Mouse (Mus musculus) limb, embryonic 15.5 days (tissue): ENCODE measurements around the gene Cops6. TPM values are rescaled to one million over a fixed set of nuclear protein-coding genes. Genes with fewer than 3 reads are reported as not detected.

Experiments used
- ATAC-seq: fragments of 200-750 bp; cut with Nextera tagmentation; 2 replicates; pipeline ENCODE4 v1.8.0; 2017; ENCODE audit warnings: low read depth, moderate TSS enrichment; ENCODE audit not compliant: insufficient number of reproducible peaks, low FRiP score, low TSS enrichment
- H3K27ac ChIP-seq: fragments of 300-500 bp; sonication (generic); 2 replicates; pipeline ENCODE4 v1.5.1; 2015; ENCODE audit warnings: moderate library complexity, mild to moderate bottlenecking, inconsistent platforms
- H3K27me3 ChIP-seq: fragments of 300-500 bp; sonication (generic); 2 replicates; pipeline ENCODE4 v1.6.1; 2015; ENCODE audit warnings: inconsistent platforms
- H3K36me3 ChIP-seq: fragments of 300-500 bp; sonication (generic); 2 replicates; pipeline ENCODE4 v1.6.1; 2015; ENCODE audit warnings: inconsistent platforms
- H3K4me1 ChIP-seq: fragments of 300-500 bp; sonication (generic); 2 replicates; pipeline ENCODE4 v1.6.1; 2015; ENCODE audit warnings: inconsistent platforms
- H3K4me2 ChIP-seq: fragments of 300-500 bp; sonication (generic); 2 replicates; pipeline ENCODE4 v1.6.1; 2015; ENCODE audit warnings: mild to moderate bottlenecking, inconsistent platforms
- H3K4me3 ChIP-seq: fragments of 300-500 bp; sonication (generic); 2 replicates; pipeline ENCODE4 v1.5.1; 2015; ENCODE audit warnings: mild to moderate bottlenecking, inconsistent platforms
- H3K9ac ChIP-seq: fragments of 300-500 bp; sonication (generic); 2 replicates; pipeline ENCODE4 v1.6.1; 2015; ENCODE audit warnings: inconsistent platforms
- H3K9me3 ChIP-seq: fragments of 300-500 bp; sonication (generic); 2 replicates; pipeline ENCODE4 v1.6.1; 2016; ENCODE audit warnings: inconsistent platforms
- WGBS: fragments of 180-500 bp; shearing (Covaris S2); methylation state at CpG from one replicate; pipeline ENCODE4 v1.1.7; 2015; 5-methylcytosine and 5-hydroxymethylcytosine counted together
- polyA plus RNA-seq: library from polyadenylated mRNA; unstranded; fragments of >200 nt; fragmentation: Nextera tagmentation; extraction: Ambion mirVana; gene quantifications from 2 replicates; pipeline ENCODE4 v1.2.1, GENCODE M21; 2015

The Cops6 gene
- 299 and 325 TPM in 2 replicates for polyA plus RNA-seq

DNA sequence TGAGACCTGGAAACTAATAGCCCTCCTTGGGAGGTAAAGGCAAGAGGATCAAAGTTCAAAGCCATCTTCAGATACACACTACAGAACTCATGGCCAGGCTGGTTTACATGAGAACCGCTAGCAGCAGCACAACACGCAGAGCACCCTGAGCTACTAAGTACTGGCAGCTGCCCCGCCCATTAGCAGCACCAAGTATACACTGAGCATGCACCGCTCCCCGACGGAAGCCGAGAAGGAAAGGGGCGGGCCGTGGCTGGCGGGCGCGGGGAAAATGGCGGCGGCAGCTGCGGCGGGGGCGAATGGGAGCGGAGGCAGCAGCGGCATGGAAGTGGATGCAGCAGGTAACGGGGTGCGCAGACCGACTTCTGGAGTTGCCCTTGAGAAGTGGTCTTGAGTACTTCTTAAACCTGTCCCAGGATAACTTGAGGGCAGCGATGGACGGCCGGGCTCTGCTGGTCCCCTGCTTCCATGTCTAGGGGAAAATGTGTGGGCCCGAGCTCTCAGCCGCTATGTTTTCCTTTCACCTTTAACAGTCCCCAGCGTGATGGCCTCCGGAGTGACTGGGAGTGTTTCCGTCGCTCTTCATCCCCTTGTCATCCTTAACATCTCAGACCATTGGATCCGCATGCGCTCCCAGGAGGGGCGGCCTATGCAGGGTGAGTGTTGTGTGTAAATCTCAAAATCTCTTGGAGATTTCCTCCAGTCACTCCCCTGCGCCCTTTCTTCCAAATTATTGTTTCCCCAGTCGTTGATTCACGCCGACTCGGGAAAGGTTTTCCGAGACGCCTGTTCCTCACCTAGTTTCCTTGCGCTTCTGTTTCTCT, at the start of gene Cops6:
TSS of gene Cops6 (plus strand) at position 230 of the 824 bp plus-strand sequence.
- Histone ChIP-seq H3K9me3 (no peaks in the 10 kb centered on the region), H3K27me3 (no peaks in the 10 kb centered on the region), H3K9ac (peak within 1 kb of the TSS; percentile 82), H3K36me3 (peaks cover 40% of the 10 kb centered on the region), H3K4me1 (peaks cover 16% of the 10 kb centered on the region; the same call in 1 of the 2 replicates), H3K27ac (peak within 1 kb of the TSS; percentile 81), H3K4me2 (peak within 1 kb of the TSS; percentile 72), H3K4me3 (peak within 1 kb of the TSS; percentile 77)
- WGBS = under 1% methylated on average over 42 of the region's 42 CpGs
- peak; percentile 94 for ATAC-seq

DNA sequence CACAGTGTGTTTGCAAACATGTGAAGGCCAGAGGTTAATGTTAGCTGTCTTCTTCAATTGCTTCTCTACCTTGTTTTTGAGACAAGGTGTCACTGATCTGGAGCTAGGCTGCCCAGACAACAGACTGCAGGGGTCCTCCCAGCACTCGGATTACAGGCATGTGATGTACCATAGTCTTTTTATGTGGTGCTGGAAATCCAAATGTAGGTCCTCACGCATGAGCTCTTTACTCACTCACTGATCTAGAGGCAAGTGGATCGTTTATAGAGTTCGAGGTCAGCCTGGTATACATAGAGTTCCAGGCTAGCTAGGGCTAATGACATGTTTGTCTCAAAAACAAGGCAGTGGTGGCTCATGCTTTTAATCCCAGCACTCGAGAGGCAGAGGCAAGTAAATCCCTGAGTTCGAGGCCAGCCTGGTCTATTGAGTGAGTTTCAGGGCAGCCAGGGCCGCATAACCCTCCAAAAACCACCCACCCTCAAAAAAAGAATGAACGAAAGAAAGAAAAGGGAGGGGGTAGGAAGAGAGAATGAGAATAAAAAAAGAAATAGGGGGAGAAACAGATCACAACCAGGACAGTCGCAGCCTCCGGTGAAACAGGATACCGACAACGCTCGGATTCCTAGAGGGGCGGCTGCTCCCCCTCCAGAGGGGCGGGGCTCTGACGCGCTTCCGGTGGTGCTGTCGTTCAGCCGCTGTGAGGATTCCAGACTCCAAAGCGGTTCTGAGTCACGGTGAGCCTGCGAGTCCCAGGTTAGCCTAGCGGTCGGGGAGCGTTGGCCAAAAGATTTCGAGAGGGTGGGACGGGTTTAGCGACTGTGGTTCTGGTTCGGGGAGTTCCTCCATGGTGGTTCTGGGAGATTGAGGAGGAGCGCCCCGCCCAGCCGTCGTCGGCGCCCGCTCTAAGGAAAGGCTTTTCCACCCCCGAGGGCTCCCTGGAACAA, 44.3 kb upstream of the Cops6 start, which contains the start of gene Zscan21:
TSS of gene Zscan21 (plus strand) at position 649 of the 944 bp plus-strand sequence.
- H3K27me3 ChIP-seq = no peaks in the 10 kb centered on the region
- WGBS = 6% methylated on average over 38 of the region's 38 CpGs
- H3K4me1 ChIP-seq = peaks cover 10% of the 10 kb centered on the region
- peak within 1 kb of the TSS; percentile 65 for H3K4me3 ChIP-seq
- peak within 1 kb of the TSS; percentile 53 for H3K4me2 ChIP-seq
- H3K9ac ChIP-seq = peak within 1 kb of the TSS; percentile 69
- no peaks in the 10 kb centered on the region for H3K9me3 ChIP-seq
- peaks cover 10% of the 10 kb centered on the region for H3K36me3 ChIP-seq
- H3K27ac ChIP-seq = peak within 1 kb of the TSS; percentile 98
- peak; percentile 92 for ATAC-seq

GRCm38 (mm10) chr5:138117199-138118015, 43.5 kb upstream of the Cops6 start:
- no peak for ATAC-seq
- peak overlapping the region; percentile 65 for H3K4me3 ChIP-seq
- H3K4me2 ChIP-seq = peak overlapping the region; percentile 53
- H3K9ac ChIP-seq = peak overlapping the region; percentile 69
- no peaks in the 10 kb centered on the region for H3K9me3 ChIP-seq
- H3K36me3 ChIP-seq = peaks cover 14% of the 10 kb centered on the region
- peak overlapping the region; percentile 98 for H3K27ac ChIP-seq
- peaks cover 10% of the 10 kb centered on the region for H3K4me1 ChIP-seq
- WGBS = 5% methylated on average over 16 of the region's 16 CpGs
- H3K27me3 ChIP-seq = no peaks in the 10 kb centered on the region

GRCm38 (mm10) chr5:138118041-138118440, 42.8 kb upstream of the Cops6 start:
- Histone ChIP-seq H3K27me3 (no peaks in the 10 kb centered on the region), H3K4me3 (peak overlapping the region; percentile 65), H3K4me2 (peak overlapping the region; percentile 53), H3K9ac (no peak overlapping the region; the same call in 1 of the 2 replicates), H3K27ac (peak overlapping the region; percentile 98), H3K9me3 (no peaks in the 10 kb centered on the region), H3K36me3 (peaks cover 16% of the 10 kb centered on the region), H3K4me1 (peaks cover 10% of the 10 kb centered on the region)
- 63% methylated on average over 3 of the region's 3 CpGs for WGBS
- ATAC-seq = no peak

GRCm38 (mm10) chr5:138132425-138133064, 28.3 kb upstream of the Cops6 start:
- WGBS = 73% methylated on average over 5 of the region's 5 CpGs
- no peak for ATAC-seq
- Histone ChIP-seq H3K4me3 (no peak overlapping the region), H3K9ac (no peak overlapping the region), H3K27me3 (no peaks in the 10 kb centered on the region), H3K4me2 (no peak overlapping the region), H3K27ac (0 out of 2 replicates have a peak overlapping the region, but pooled peaks have one; percentile 13), H3K4me1 (no peaks in the 10 kb centered on the region), H3K9me3 (no peaks in the 10 kb centered on the region), H3K36me3 (peaks cover 68% of the 10 kb centered on the region)

DNA sequence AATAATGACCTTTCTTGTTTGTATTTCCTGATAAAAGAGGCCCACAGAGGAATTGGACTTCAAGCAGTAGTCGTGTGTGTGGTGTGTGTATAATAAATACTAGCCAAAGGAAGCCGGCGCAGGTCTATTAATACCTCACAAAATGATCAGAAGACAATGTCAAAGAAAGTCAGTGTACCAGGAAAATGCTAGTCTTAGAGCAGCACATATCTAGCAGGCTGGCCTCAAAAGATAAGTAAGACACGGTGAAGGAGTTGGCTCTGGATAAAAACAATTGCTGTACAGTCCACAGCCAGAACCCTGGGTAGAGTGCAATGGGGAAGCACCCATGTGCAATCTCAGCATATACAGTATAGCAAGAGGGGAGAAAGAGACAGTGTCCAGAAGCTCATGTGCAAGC, 23.6 kb upstream of the Cops6 start:
- 77% methylated on average over 4 of the region's 4 CpGs for WGBS
- H3K4me2 ChIP-seq = no peak overlapping the region
- no peak overlapping the region for H3K27ac ChIP-seq
- no peaks in the 10 kb centered on the region for H3K27me3 ChIP-seq
- H3K36me3 ChIP-seq = peaks cover 37% of the 10 kb centered on the region
- ATAC-seq = no peak; the same call in 1 of the 2 replicates
- H3K9ac ChIP-seq = no peak overlapping the region
- H3K4me1 ChIP-seq = no peaks in the 10 kb centered on the region
- H3K9me3 ChIP-seq = no peaks in the 10 kb centered on the region
- H3K4me3 ChIP-seq = no peak overlapping the region

- no peak overlapping the region for H3K4me3 ChIP-seq
- H3K9ac ChIP-seq = no peak overlapping the region
- no peaks in the 10 kb centered on the region for H3K9me3 ChIP-seq
- ATAC-seq = peak; percentile 69; the same call in 1 of the 2 replicates
- no peak overlapping the region for H3K4me2 ChIP-seq
- peaks cover 29% of the 10 kb centered on the region for H3K36me3 ChIP-seq
- H3K4me1 ChIP-seq = no peaks in the 10 kb centered on the region
- H3K27ac ChIP-seq = no peak overlapping the region
- no peaks in the 10 kb centered on the region for H3K27me3 ChIP-seq
- WGBS = 57% methylated on average over 8 of the region's 8 CpGs
These were observed 22.8 kb upstream of the Cops6 start for GRCm38 (mm10) chr5:138137935-138138549.

DNA sequence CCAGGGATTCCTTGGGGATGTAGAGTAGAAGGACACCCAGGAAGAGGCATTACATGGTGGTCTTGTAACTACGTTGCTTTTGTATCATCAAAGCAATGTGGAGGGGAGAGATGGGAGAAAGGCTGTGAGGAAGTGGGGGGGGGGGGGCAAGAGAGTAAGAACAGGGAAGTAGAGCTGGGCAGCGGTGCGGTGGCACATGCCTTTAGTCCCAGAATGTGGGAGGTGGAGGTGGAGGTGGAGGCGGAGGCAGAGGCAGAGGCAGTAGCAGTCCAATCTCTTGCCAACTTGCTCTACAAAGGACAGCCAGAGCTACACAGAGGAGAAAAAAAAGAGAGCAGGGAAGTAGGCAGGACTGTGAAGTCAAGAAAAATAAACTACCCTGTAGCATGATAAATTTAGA, 22.3 kb upstream of the Cops6 start:
- Histone ChIP-seq H3K4me1 (no peaks in the 10 kb centered on the region), H3K36me3 (peaks cover 29% of the 10 kb centered on the region), H3K27me3 (no peaks in the 10 kb centered on the region), H3K27ac (no peak overlapping the region), H3K9me3 (no peaks in the 10 kb centered on the region), H3K4me3 (no peak overlapping the region), H3K4me2 (no peak overlapping the region), H3K9ac (no peak overlapping the region)
- no peak for ATAC-seq
- 77% methylated on average over 4 of the region's 4 CpGs for WGBS

- no peak overlapping the region for H3K9ac ChIP-seq
- H3K4me3 ChIP-seq = peak overlapping the region; percentile 79
- H3K36me3 ChIP-seq = peaks cover 32% of the 10 kb centered on the region
- no peak for ATAC-seq
- H3K27me3 ChIP-seq = no peaks in the 10 kb centered on the region
- peak overlapping the region; percentile 61 for H3K4me2 ChIP-seq
- no peak overlapping the region for H3K27ac ChIP-seq
- H3K4me1 ChIP-seq = peaks cover 4% of the 10 kb centered on the region; the same call in 1 of the 2 replicates
- no peaks in the 10 kb centered on the region for H3K9me3 ChIP-seq
- 80% methylated on average over 3 of the region's 3 CpGs for WGBS
These were observed 6.5 kb upstream of the Cops6 start for GRCm38 (mm10) chr5:138154390-138154789.

GRCm38 (mm10) chr5:138155443-138155976, 5.4 kb upstream of the Cops6 start, which contains the start of gene Zfp113:
Zfp113 (minus strand) TSS chr5:138155744.
- H3K4me2 ChIP-seq = peak within 1 kb of the TSS; percentile 61
- H3K36me3 ChIP-seq = peaks cover 27% of the 10 kb centered on the region
- peak within 1 kb of the TSS; percentile 89 for H3K27ac ChIP-seq
- H3K9ac ChIP-seq = peak within 1 kb of the TSS; percentile 77
- no peaks in the 10 kb centered on the region for H3K27me3 ChIP-seq
- no peaks in the 10 kb centered on the region for H3K9me3 ChIP-seq
- H3K4me1 ChIP-seq = peaks cover 5% of the 10 kb centered on the region; the same call in 1 of the 2 replicates
- under 1% methylated on average over 31 of the region's 31 CpGs for WGBS
- peak within 1 kb of the TSS; percentile 79 for H3K4me3 ChIP-seq
- ATAC-seq = peak; percentile 95
